Mouse (Mus musculus): ENCODE measurements at regions not wholly inside any gene's neighbourhood (a gene's known extent, or its start where the extent isn't known, plus 50 kb on each side); places are given as distances from the start of the nearest gene placed in this dataset.

DNA sequence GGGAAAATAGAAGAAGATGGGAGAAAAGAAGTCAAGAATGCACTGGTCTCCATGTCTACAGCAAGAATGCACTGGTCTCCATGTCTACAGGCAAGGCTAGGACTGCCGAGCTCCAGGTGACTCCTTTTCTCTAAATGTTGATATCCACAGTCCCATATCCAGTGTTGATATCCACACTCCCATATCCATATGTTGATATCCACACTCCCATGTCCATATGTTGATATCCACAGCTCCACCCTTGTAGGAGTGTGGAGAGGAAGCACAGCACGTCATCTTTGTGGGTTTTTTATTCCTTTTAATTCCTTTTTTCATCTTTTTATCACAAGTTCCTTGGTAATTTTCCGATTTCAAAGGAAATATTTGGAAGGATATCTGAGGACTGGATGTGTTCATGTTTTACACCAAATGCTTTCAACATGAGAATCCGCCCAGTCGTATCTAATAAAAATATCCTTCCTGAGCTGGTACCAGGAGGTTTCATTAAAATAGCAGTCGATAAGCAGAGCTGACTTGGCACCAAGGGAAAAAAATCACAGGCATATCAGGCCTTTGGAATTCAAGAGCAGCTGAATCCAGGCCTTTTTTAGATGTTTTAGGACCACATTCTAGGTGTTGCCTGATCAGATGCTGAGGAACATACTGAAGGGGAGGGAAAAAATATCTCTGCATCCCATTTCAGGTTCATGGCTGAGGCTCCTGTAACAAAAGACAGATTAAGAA lies 653.7 kb upstream of the Cdh11 start:
- H3K9me3 ChIP-seq (replicated peaks; ENCODE audit: control insufficient read depth, insufficient read depth, low read length, poor library complexity, severe bottlenecking): no peaks in the 10 kb centered on the region
- no peaks in the 10 kb centered on the region; the same call in none of the 2 replicates for H3K27me3 ChIP-seq (ENCODE audit: control insufficient read depth, insufficient read depth, low read length, poor library complexity, severe bottlenecking)
- H3K9ac ChIP-seq (ENCODE audit: low read depth, poor library complexity, severe bottlenecking): no peak overlapping the region
- no peaks in the 10 kb centered on the region for H3K36me3 ChIP-seq (ENCODE audit: control insufficient read depth, insufficient read depth, low read length, poor library complexity, severe bottlenecking)
- no peaks in the 10 kb centered on the region for H3K4me1 ChIP-seq (ENCODE audit: control insufficient read depth, insufficient read depth, low read length)
- H3K4me3 ChIP-seq (ENCODE audit: low read depth, low read length): no peak overlapping the region
- H3K27ac ChIP-seq (ENCODE audit: insufficient read depth, low read length): no peak overlapping the region
- TF ChIP-seq CTCF (IDR thresholded peaks at IDR 0.05; ENCODE audit: low read depth, low read length) (no peak), EP300 (IDR thresholded peaks at IDR 0.05; ENCODE audit: insufficient read depth, low read depth, low read length) (no peak), POLR2A (IDR thresholded peaks at IDR 0.05; ENCODE audit: insufficient read depth, low read length) (no peak)

DNA sequence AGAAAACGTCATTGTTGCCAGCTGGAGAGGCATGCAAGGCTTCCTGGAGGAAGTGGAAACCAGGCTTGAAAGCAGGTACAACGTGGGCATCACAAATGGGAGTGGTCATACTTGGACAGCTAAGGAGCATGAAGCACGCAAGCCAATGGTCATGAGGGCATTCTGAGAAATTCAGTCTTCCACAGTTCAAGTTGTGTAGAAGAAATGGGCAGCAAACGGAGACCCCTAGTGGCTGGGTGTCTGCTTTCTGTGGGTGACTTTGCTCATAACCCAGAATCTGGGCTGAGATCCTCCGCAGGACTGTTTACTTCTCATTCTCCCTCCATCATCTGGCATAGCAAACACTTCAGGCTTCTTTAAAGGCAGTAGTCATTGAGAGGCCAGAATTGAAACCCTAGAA lies 655.7 kb upstream of the Cdh11 start:
- Histone ChIP-seq H3K4me1 (ENCODE audit: control insufficient read depth, insufficient read depth, low read length) (no peaks in the 10 kb centered on the region), H3K9me3 (replicated peaks; ENCODE audit: control insufficient read depth, insufficient read depth, low read length, poor library complexity, severe bottlenecking) (no peaks in the 10 kb centered on the region), H3K27ac (ENCODE audit: insufficient read depth, low read length) (no peak overlapping the region), H3K9ac (ENCODE audit: low read depth, poor library complexity, severe bottlenecking) (no peak overlapping the region), H3K36me3 (ENCODE audit: control insufficient read depth, insufficient read depth, low read length, poor library complexity, severe bottlenecking) (no peaks in the 10 kb centered on the region), H3K27me3 (ENCODE audit: control insufficient read depth, insufficient read depth, low read length, poor library complexity, severe bottlenecking) (no peaks in the 10 kb centered on the region; the same call in none of the 2 replicates), H3K4me3 (ENCODE audit: low read depth, low read length) (no peak overlapping the region)
- no peak for TF ChIP-seq EP300 (IDR thresholded peaks at IDR 0.05; ENCODE audit: insufficient read depth, low read depth, low read length)
- TF ChIP-seq POLR2A (IDR thresholded peaks at IDR 0.05; ENCODE audit: insufficient read depth, low read length): no peak
- TF ChIP-seq CTCF (IDR thresholded peaks at IDR 0.05; ENCODE audit: low read depth, low read length): no peak

- Histone ChIP-seq H3K27me3 (ENCODE audit: control insufficient read depth, insufficient read depth, low read length, poor library complexity, severe bottlenecking) (no peaks in the 10 kb centered on the region; the same call in none of the 2 replicates), H3K9ac (ENCODE audit: low read depth, poor library complexity, severe bottlenecking) (no peak overlapping the region), H3K9me3 (replicated peaks; ENCODE audit: control insufficient read depth, insufficient read depth, low read length, poor library complexity, severe bottlenecking) (no peaks in the 10 kb centered on the region), H3K27ac (ENCODE audit: insufficient read depth, low read length) (no peak overlapping the region), H3K36me3 (ENCODE audit: control insufficient read depth, insufficient read depth, low read length, poor library complexity, severe bottlenecking) (no peaks in the 10 kb centered on the region), H3K4me1 (ENCODE audit: control insufficient read depth, insufficient read depth, low read length) (no peaks in the 10 kb centered on the region), H3K4me3 (ENCODE audit: low read depth, low read length) (no peak overlapping the region)
- no peak for TF ChIP-seq CTCF (IDR thresholded peaks at IDR 0.05; ENCODE audit: low read depth, low read length)
- no peak for TF ChIP-seq EP300 (IDR thresholded peaks at IDR 0.05; ENCODE audit: insufficient read depth, low read depth, low read length)
- no peak for TF ChIP-seq POLR2A (IDR thresholded peaks at IDR 0.05; ENCODE audit: insufficient read depth, low read length)
Measured at GRCm38 (mm10) chr8:103442420-103443125, 657.1 kb upstream of the Cdh11 start.

GRCm38 (mm10) chr8:103444577-103444976 lies 656.8 kb upstream of the Cdh5 start:
- Histone ChIP-seq H3K36me3 (ENCODE audit: control insufficient read depth, insufficient read depth, low read length, poor library complexity, severe bottlenecking) (no peaks in the 10 kb centered on the region), H3K9ac (ENCODE audit: low read depth, poor library complexity, severe bottlenecking) (no peak overlapping the region), H3K9me3 (replicated peaks; ENCODE audit: control insufficient read depth, insufficient read depth, low read length, poor library complexity, severe bottlenecking) (no peaks in the 10 kb centered on the region), H3K4me1 (ENCODE audit: control insufficient read depth, insufficient read depth, low read length) (no peaks in the 10 kb centered on the region), H3K27ac (ENCODE audit: insufficient read depth, low read length) (no peak overlapping the region), H3K27me3 (ENCODE audit: control insufficient read depth, insufficient read depth, low read length, poor library complexity, severe bottlenecking) (no peaks in the 10 kb centered on the region; the same call in 1 of the 2 replicates), H3K4me3 (ENCODE audit: low read depth, low read length) (no peak overlapping the region)
- no peak for TF ChIP-seq POLR2A (IDR thresholded peaks at IDR 0.05; ENCODE audit: insufficient read depth, low read length)
- no peak for TF ChIP-seq CTCF (IDR thresholded peaks at IDR 0.05; ENCODE audit: low read depth, low read length)
- no peak for TF ChIP-seq EP300 (IDR thresholded peaks at IDR 0.05; ENCODE audit: insufficient read depth, low read depth, low read length)

GRCm38 (mm10) chr8:103445378-103445777 lies 656.0 kb upstream of the Cdh5 start:
- Histone ChIP-seq H3K9me3 (replicated peaks; ENCODE audit: control insufficient read depth, insufficient read depth, low read length, poor library complexity, severe bottlenecking) (no peaks in the 10 kb centered on the region), H3K36me3 (ENCODE audit: control insufficient read depth, insufficient read depth, low read length, poor library complexity, severe bottlenecking) (no peaks in the 10 kb centered on the region), H3K4me1 (ENCODE audit: control insufficient read depth, insufficient read depth, low read length) (no peaks in the 10 kb centered on the region), H3K27ac (ENCODE audit: insufficient read depth, low read length) (no peak overlapping the region), H3K27me3 (ENCODE audit: control insufficient read depth, insufficient read depth, low read length, poor library complexity, severe bottlenecking) (no peaks in the 10 kb centered on the region; the same call in 1 of the 2 replicates), H3K4me3 (ENCODE audit: low read depth, low read length) (no peak overlapping the region), H3K9ac (ENCODE audit: low read depth, poor library complexity, severe bottlenecking) (no peak overlapping the region)
- no peak for TF ChIP-seq EP300 (IDR thresholded peaks at IDR 0.05; ENCODE audit: insufficient read depth, low read depth, low read length)
- TF ChIP-seq CTCF (IDR thresholded peaks at IDR 0.05; ENCODE audit: low read depth, low read length): no peak

DNA sequence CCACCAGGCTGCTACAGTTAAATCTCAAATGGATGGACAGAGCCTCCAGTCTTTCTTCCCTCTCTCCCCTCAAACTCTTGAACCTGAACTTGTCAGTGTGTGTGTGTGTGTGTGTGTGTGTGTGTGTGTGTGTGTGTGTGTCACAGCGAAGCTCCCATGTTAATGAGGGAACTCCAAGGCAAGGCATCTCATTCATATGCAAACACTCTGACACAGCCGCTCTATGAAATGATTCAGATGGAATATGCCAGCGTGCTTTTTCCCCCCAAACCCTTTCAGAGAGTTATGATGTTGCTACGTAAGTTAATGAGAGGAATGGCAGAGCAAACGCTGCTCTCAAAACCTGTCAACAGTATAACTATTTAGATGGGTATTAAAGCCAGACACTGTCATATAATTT lies 653.5 kb upstream of the Cdh5 start:
- Histone ChIP-seq H3K36me3 (ENCODE audit: control insufficient read depth, insufficient read depth, low read length, poor library complexity, severe bottlenecking) (no peaks in the 10 kb centered on the region), H3K4me3 (ENCODE audit: low read depth, low read length) (no peak overlapping the region), H3K4me1 (ENCODE audit: control insufficient read depth, insufficient read depth, low read length) (no peaks in the 10 kb centered on the region), H3K9ac (ENCODE audit: low read depth, poor library complexity, severe bottlenecking) (no peak overlapping the region), H3K27me3 (ENCODE audit: control insufficient read depth, insufficient read depth, low read length, poor library complexity, severe bottlenecking) (no peaks in the 10 kb centered on the region), H3K9me3 (replicated peaks; ENCODE audit: control insufficient read depth, insufficient read depth, low read length, poor library complexity, severe bottlenecking) (no peaks in the 10 kb centered on the region), H3K27ac (ENCODE audit: insufficient read depth, low read length) (no peak overlapping the region)
- no peak for TF ChIP-seq POLR2A (IDR thresholded peaks at IDR 0.05; ENCODE audit: insufficient read depth, low read length)
- no peak for TF ChIP-seq EP300 (IDR thresholded peaks at IDR 0.05; ENCODE audit: insufficient read depth, low read depth, low read length)
- no peak for TF ChIP-seq CTCF (IDR thresholded peaks at IDR 0.05; ENCODE audit: low read depth, low read length)
